In the genomic region with DNA sequence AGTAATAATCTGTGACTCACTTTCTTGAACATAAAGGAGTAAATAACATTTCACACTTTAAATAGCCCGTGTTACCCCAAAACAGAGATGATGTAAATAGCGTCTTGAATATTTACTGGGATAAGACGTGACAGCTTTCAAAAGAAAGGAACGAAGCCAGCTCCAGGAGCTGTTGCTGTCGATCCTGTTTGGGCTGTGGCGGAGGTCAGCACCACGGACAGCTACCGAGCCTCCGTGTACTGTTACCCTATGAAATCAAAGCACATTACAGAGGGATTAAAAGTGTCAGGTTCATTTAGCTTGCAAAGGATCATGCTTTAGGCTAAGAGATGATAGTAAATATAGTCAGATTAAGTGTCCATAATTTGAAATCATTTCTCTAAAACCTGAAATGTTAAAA, we compare ENCODE assay signal across 9 mouse cellular contexts.
A peak's percentile ranks its signal among the peaks of the same experiment; 100 is the strongest.
DNase-seq lines count a peak whose midpoint lies in the region; ATAC-seq lines count a peak whose summit lies in the region.
"Had no signal": no experiment of that assay in that cellular context is flagged by ENCODE, and none has a peak within 500 bp of the region (broad histone marks: within the 10 kb centered on the region; RNA-seq: fewer than 3 reads in every experiment).

No protein-coding gene starts in this region.

- no peak overlapping the region for H3K4me2 ChIP-seq in embryonic facial prominence, embryonic 14.5 days (ENCODE audit: low read depth, low read length)
- H3K4me2 ChIP-seq: embryonic facial prominence, embryonic 13.5 days had no signal

- no peak overlapping the region for H3K9ac ChIP-seq in embryonic facial prominence, embryonic 14.5 days (ENCODE audit: low read depth, low read length)
- H3K9ac ChIP-seq: embryonic facial prominence, embryonic 13.5 days had no signal

- ATAC-seq in embryonic facial prominence, embryonic 14.5 days (ENCODE audit: low read depth) = no peak
- no peak for ATAC-seq in activated CD4-positive, CD25-positive, alpha-beta regulatory T cell, adult 4 months

- peak; percentile 31 for DNase-seq in gastrocnemius, postnatal 14 days
- DNase-seq in gastrocnemius, adult 8-10 months (ENCODE audit: low spot score in 2 of 2) = no peak
- peak; percentile 13 for DNase-seq in ovary, postnatal 10 days (ENCODE audit: low spot score)
- no peak for DNase-seq in ovary, adult 18-20 months (ENCODE audit: low spot score)
- peak; percentile 78 for DNase-seq in embryonic facial prominence, embryonic 14.5 days (ENCODE audit: low spot score)
- peak; percentile 24 for DNase-seq in retina, postnatal 7 days (ENCODE audit: low read depth, low spot score)
- no peak for DNase-seq in left cerebral cortex, postnatal 36 days (ENCODE audit: low spot score in 2 of 2)

- no peak overlapping the region for H3K4me3 ChIP-seq in embryonic facial prominence, embryonic 14.5 days (ENCODE audit: low read depth, low read length)
- H3K4me3 ChIP-seq: embryonic facial prominence, embryonic 13.5 days had no signal

- WGBS in embryonic facial prominence, embryonic 14.5 days = 7% methylated on average over 9 of the region's 9 CpGs

- intact Hi-C loops in gastrocnemius, postnatal 14 days (cut with DNase I; ENCODE audit: low total_unique reads) = no loop called here
- intact Hi-C loops in left cerebral cortex, postnatal 36 days (cut with DNase I) = no loop called here

- H3K27me3 ChIP-seq in embryonic facial prominence, embryonic 14.5 days (replicated peaks; ENCODE audit: control insufficient read depth, insufficient read depth, low read length) = no peaks in the 10 kb centered on the region
- H3K27me3 ChIP-seq: embryonic facial prominence, embryonic 13.5 days had no signal

- no peak overlapping the region for H3K27ac ChIP-seq in embryonic facial prominence, embryonic 14.5 days (replicated peaks; ENCODE audit: low read depth, low read length)
- H3K27ac ChIP-seq: embryonic facial prominence, embryonic 13.5 days had no signal

- no peaks in the 10 kb centered on the region for H3K36me3 ChIP-seq in embryonic facial prominence, embryonic 14.5 days (ENCODE audit: control insufficient read depth, insufficient read depth, low read length)
- H3K36me3 ChIP-seq: embryonic facial prominence, embryonic 13.5 days had no signal

- H3K9me3 ChIP-seq in embryonic facial prominence, embryonic 14.5 days (ENCODE audit: control insufficient read depth, low read length) = no peaks in the 10 kb centered on the region
- H3K9me3 ChIP-seq: embryonic facial prominence, embryonic 13.5 days had no signal

- H3K4me1 ChIP-seq in embryonic facial prominence, embryonic 14.5 days (ENCODE audit: control insufficient read depth, insufficient read depth, low read length) = no peaks in the 10 kb centered on the region
- H3K4me1 ChIP-seq: embryonic facial prominence, embryonic 13.5 days had no signal

Comparison
In these comparisons a context has a peak if more than half of its experiments do, and no peak if none do; other contexts are left out.
1. DNase-seq: peak in gastrocnemius, postnatal 14 days (single experiment), ovary, postnatal 10 days (single experiment), embryonic facial prominence, embryonic 14.5 days (single experiment) and retina, postnatal 7 days (single experiment); none in gastrocnemius, adult 8-10 months (0 of 2), ovary, adult 18-20 months (single experiment) and left cerebral cortex, postnatal 36 days (0 of 2).